Mouse (Mus musculus): ENCODE results near the gene Otulinl.

- TF ChIP-seq CTCF (IDR thresholded peaks at IDR 0.05; ENCODE audit: low read depth) = no peak
- TF ChIP-seq EP300 (IDR thresholded peaks at IDR 0.05; ENCODE audit: low read depth) = no peak
Measured at GRCm38 (mm10) chr15:27655015-27655414, 26.4 kb downstream of the Otulinl start.
